Mouse (Mus musculus): Measurements from ENCODE around the gene Kalrn. TPM values are rescaled to one million over a fixed set of nuclear protein-coding genes. Genes with fewer than 3 reads are reported as not detected.

The Kalrn gene
- polyA plus RNA-seq, 1 experiment from 2014 or later: 33.2 TPM

DNA sequence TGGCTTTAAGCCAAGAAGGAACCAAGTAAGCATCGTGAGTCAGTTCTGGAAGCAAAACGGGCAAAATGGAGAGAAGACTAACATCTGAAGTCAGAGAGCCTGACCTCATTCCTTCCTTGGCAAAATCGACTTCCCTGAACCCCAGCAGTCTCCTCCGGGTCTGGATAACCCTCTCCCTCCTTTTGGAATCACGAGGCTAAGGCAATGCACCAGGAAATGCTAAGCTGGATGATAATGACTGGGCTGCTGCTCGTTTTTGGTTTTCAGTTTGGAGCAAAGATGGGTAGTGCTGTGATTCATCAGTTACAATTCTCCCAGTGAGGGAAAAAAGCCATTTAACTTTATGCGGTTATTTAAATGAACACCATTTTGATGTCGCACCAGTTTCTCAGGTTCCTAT, 344.0 kb downstream of the Kalrn start:
- Histone ChIP-seq H3K27me3 (no peaks in the 10 kb centered on the region), H3K4me2 (replicated peaks) (no peak overlapping the region), H3K9ac (no peak overlapping the region), H3K4me3 (no peak overlapping the region), H3K4me1 (peaks cover 7% of the 10 kb centered on the region; the same call in 1 of the 2 replicates), H3K27ac (no peak overlapping the region), H3K36me3 (peaks cover 27% of the 10 kb centered on the region), H3K9me3 (replicated peaks) (no peaks in the 10 kb centered on the region)
- no peak for ATAC-seq (ENCODE audit: low FRiP score)
- WGBS: 80% methylated on average over 8 of the region's 8 CpGs

DNA sequence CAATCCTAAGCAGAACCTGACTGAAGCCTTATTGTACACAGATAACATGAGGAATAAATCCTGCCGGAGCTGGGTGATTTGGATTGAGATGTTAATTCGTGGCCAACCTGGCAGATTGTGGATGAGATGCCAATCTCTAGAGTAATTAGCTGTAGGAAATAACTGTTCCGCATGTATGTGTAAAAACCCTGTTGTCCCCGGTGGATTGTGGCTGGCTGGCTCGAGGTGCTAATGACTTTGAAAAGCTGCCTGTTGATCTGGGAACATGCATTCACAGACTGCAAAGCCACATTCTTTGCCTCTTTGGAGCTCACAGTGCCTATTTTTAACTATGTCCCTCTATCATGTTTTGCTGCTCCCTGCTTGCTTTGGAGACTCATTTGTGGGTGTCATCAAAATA, 344.7 kb downstream of the Kalrn start:
- no peaks in the 10 kb centered on the region for H3K9me3 ChIP-seq (replicated peaks)
- WGBS: 55% methylated on average over 5 of the region's 5 CpGs
- H3K36me3 ChIP-seq: peaks cover 22% of the 10 kb centered on the region
- peaks cover 7% of the 10 kb centered on the region; the same call in 1 of the 2 replicates for H3K4me1 ChIP-seq
- H3K4me3 ChIP-seq: no peak overlapping the region
- no peak overlapping the region for H3K27ac ChIP-seq
- H3K4me2 ChIP-seq (replicated peaks): no peak overlapping the region
- H3K27me3 ChIP-seq: no peaks in the 10 kb centered on the region
- no peak overlapping the region for H3K9ac ChIP-seq
- ATAC-seq (ENCODE audit: low FRiP score): no peak

DNA sequence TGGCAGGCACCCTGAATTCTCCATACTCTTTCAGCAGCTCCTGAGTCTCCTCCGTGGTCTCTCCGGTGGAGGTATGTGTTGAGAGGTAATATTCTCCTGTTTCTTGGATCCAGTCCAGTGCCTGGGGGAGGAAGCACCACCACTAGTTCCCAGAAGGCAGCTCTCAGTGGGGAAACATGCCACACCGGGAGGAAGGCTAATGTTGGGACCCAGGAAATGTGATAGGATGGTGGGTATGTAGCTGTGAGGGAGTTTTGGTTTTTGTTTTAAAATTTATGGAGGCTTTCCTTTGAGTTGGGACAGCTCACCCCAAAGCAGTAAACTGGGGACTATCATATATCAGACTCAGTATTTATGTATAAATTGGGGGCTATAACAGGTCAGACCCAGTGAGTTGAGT, 361.2 kb downstream of the Kalrn start:
- Histone ChIP-seq H3K9ac (no peak overlapping the region), H3K27ac (no peak overlapping the region), H3K4me1 (no peaks in the 10 kb centered on the region), H3K9me3 (replicated peaks) (no peaks in the 10 kb centered on the region), H3K27me3 (no peaks in the 10 kb centered on the region), H3K4me2 (replicated peaks) (no peak overlapping the region), H3K4me3 (no peak overlapping the region), H3K36me3 (peaks cover 64% of the 10 kb centered on the region)
- ATAC-seq (ENCODE audit: low FRiP score): no peak
- WGBS: 83% methylated on average over 3 of the region's 3 CpGs

DNA sequence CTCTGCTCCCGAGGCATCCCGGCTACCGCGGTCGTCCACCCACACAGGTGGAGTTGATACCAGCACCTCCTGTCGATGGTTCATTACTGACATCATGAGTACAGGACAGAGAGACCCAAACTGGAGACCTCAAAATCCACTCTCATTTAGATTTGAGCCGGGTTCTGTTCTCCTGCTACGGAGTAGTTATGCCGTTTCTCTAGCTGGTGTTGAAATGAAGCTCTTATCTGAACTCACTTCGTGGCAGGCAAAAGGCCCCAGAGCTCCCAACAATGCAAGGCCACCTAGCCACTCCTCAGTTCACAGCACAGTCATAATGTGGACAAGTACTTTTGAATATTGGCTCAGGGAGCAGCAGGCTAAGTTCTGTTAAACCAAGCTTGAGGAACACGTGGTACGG, 362.1 kb downstream of the Kalrn start:
- H3K9ac ChIP-seq: no peak overlapping the region
- no peak for ATAC-seq (ENCODE audit: low FRiP score)
- no peaks in the 10 kb centered on the region for H3K27me3 ChIP-seq
- H3K9me3 ChIP-seq (replicated peaks): no peaks in the 10 kb centered on the region
- no peak overlapping the region for H3K4me3 ChIP-seq
- WGBS: 91% methylated on average over 12 of the region's 12 CpGs
- no peak overlapping the region for H3K27ac ChIP-seq
- no peak overlapping the region for H3K4me2 ChIP-seq (replicated peaks)
- peaks cover 60% of the 10 kb centered on the region for H3K36me3 ChIP-seq
- H3K4me1 ChIP-seq: no peaks in the 10 kb centered on the region

DNA sequence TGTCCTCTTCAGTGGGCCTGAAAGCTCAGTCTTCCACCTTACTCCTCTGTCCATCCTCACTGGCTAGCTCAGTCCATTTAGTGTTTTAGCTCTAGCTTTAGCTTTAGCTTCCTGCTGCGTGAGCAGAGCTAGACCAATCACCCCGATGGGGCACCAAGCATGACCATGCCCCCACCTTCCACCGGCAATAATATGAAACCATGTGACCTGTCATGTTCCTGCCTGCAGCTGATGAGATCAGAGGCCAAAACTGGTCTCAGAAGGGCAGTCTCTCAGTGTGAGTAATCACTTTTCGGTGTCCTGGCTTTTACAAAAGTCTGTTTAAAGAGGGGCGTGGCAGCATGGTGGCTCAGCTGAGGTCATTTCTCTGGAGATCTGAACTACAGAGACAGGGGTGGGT, 364.6 kb downstream of the Kalrn start:
- Histone ChIP-seq H3K4me2 (replicated peaks) (no peak overlapping the region), H3K27ac (no peak overlapping the region), H3K36me3 (peaks cover 62% of the 10 kb centered on the region), H3K9me3 (replicated peaks) (no peaks in the 10 kb centered on the region), H3K4me3 (no peak overlapping the region), H3K9ac (no peak overlapping the region), H3K4me1 (peaks cover 3% of the 10 kb centered on the region; the same call in 1 of the 2 replicates), H3K27me3 (no peaks in the 10 kb centered on the region)
- ATAC-seq (ENCODE audit: low FRiP score): no peak
- 55% methylated on average over 5 of the region's 5 CpGs for WGBS

DNA sequence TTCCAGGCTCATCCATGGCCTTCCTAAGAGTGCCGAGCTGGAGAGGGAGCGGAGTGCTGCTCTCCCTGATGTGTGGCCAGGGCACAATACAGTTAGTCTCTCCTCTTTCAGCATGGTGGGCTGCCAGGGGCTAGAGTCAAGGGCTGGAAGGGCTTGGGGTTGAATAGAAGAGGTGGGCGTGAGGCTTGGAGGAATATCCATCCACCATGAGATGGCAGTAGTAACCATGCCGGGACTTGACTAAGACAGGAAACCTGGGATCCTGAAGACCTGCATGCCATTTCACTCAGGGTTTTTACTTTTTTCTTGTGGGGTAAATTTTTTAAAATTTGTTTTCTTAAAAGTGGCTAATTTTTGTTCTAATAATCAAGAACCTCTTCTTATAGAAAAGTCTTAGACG, 365.4 kb downstream of the Kalrn start:
- H3K27ac ChIP-seq: no peak overlapping the region
- H3K9me3 ChIP-seq (replicated peaks): no peaks in the 10 kb centered on the region
- H3K9ac ChIP-seq: no peak overlapping the region
- no peak for ATAC-seq (ENCODE audit: low FRiP score)
- no peaks in the 10 kb centered on the region for H3K27me3 ChIP-seq
- H3K4me3 ChIP-seq: no peak overlapping the region
- WGBS: 92% methylated on average over 5 of the region's 5 CpGs
- H3K4me1 ChIP-seq: peaks cover 3% of the 10 kb centered on the region; the same call in 1 of the 2 replicates
- H3K36me3 ChIP-seq: peaks cover 64% of the 10 kb centered on the region
- H3K4me2 ChIP-seq (replicated peaks): no peak overlapping the region

DNA sequence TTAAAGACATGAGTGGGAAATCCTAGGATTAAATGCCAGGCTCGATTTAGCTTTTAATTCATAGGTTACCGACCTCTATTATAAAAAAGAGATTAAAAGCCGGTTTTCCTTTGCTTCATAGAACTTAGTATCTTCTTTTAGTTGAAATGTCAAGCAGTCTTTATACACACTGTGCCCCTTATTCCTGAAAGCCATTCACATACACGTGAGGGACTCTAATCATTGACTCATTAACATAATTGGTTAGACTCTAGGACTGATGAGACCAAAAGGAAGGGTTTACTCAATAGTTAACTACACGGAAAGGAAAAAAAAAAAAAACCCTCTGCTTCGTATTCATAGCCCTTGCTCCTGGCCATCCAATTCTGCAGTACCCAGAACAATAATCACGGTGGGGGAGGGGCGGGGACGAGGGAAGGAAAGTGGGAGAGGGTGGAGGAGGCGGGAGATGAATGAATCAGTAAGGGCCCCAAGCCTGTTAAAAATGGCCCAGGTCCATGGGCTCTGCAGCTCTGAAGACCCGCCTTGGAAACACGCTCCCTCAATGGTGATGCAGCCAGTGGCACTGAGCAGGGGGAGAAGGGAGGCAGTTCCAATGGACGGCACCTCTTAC, 368.7 kb downstream of the Kalrn start:
- H3K9ac ChIP-seq: no peak overlapping the region
- H3K4me2 ChIP-seq (replicated peaks): no peak overlapping the region
- no peak overlapping the region for H3K4me3 ChIP-seq
- ATAC-seq (ENCODE audit: low FRiP score): 0 out of 2 replicates have a peak, but pooled peaks have one; percentile 16
- peaks cover 3% of the 10 kb centered on the region; the same call in 1 of the 2 replicates for H3K4me1 ChIP-seq
- peaks cover 44% of the 10 kb centered on the region for H3K36me3 ChIP-seq
- no peaks in the 10 kb centered on the region for H3K9me3 ChIP-seq (replicated peaks)
- H3K27me3 ChIP-seq: no peaks in the 10 kb centered on the region
- WGBS: 65% methylated on average over 13 of the region's 13 CpGs
- no peak overlapping the region for H3K27ac ChIP-seq

DNA sequence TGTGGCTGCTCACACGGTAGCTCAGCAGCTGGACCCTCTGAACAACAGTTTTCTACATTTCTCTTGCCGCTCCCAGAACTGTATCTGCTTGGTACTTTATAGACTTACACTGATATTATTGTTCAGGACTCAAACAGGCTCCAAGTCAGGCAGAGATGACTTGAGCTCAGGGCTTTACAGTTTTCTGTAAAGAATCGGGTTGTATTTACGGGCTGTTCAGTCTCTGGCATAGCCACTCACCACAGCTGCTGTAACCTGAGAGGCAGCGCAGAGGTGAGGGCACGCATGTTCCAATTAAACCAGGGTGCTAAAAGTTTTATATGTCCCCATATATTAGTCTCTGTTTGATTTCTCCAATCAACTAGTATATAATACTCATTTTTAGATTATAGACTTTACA, 373.8 kb downstream of the Kalrn start:
- H3K4me2 ChIP-seq (replicated peaks): no peak overlapping the region
- no peak for ATAC-seq (ENCODE audit: low FRiP score)
- H3K27me3 ChIP-seq: no peaks in the 10 kb centered on the region
- H3K4me3 ChIP-seq: no peak overlapping the region
- 91% methylated on average over 6 of the region's 6 CpGs for WGBS
- H3K36me3 ChIP-seq: peaks cover 49% of the 10 kb centered on the region
- H3K9ac ChIP-seq: no peak overlapping the region
- H3K27ac ChIP-seq: no peak overlapping the region
- H3K4me1 ChIP-seq: peaks cover 6% of the 10 kb centered on the region; the same call in 1 of the 2 replicates
- no peaks in the 10 kb centered on the region for H3K9me3 ChIP-seq (replicated peaks)

DNA sequence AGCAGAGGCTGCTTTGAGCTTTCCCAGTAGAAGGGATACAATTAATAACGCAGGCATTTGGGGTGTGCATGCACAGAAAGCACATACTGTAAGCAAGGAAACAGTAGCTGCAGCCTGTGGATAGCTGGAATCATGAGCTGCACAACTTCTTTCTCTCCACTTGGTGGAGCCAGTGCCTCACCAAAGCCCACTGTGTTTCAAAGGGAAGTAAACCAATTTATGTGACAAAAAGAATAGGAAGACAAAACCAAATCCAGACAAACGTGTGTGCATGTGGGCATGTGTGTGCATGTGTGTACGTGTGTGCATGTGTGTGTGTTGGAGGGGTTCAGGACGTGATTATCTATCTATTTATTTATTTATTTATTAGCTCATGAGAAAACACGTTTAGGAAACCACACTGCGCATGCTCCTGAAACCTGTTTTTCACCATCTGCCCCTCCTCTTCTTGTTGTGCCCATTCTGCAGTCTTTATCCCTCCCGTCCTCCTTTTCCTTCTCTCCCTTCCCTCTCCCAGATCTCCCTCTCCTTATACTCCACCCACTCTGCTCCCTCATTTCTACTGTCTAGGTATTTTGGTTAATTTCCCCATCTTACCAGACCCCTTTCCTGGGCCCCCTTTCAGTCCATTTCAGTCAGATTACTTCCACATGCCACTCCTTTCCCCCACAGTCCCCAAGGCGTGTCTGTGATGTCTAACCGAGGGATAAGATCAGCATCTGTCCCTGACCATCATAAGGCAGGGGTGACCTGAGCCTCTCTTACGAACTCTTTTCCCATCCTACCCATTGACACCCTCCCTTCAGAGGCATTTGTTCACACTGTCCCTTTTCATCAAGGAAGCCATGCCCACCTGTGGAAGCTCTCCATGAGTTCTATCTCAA, 380.1 kb downstream of the Kalrn start:
- Histone ChIP-seq H3K4me2 (replicated peaks) (no peak overlapping the region), H3K4me3 (no peak overlapping the region), H3K27ac (no peak overlapping the region), H3K27me3 (no peaks in the 10 kb centered on the region), H3K9ac (no peak overlapping the region), H3K4me1 (peaks cover 5% of the 10 kb centered on the region; the same call in 1 of the 2 replicates), H3K36me3 (peaks cover 30% of the 10 kb centered on the region), H3K9me3 (replicated peaks) (no peaks in the 10 kb centered on the region)
- 51% methylated on average over 10 of the region's 10 CpGs for WGBS
- no peak for ATAC-seq (ENCODE audit: low FRiP score)

DNA sequence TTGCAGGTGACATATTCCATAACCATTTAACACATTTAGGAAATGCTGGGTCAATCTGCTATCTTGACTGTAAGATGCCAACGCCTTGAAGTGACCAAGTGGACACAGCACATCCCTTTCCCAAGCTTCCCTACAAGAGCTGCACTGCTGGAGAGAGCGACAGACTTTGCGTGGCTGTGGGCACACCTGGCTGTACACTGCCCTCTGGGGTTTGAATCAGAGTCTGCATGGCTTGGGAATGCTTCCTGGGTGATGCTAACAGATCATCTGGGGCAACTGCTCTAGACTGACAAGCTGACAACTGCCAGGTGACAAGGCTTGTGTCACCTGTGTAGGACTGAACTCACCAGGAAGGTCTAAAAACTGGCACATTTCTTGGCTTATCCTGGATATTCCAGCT, 388.6 kb downstream of the Kalrn start:
- Histone ChIP-seq H3K27me3 (no peaks in the 10 kb centered on the region), H3K36me3 (peaks cover 36% of the 10 kb centered on the region), H3K9ac (no peak overlapping the region), H3K27ac (no peak overlapping the region), H3K9me3 (replicated peaks) (no peaks in the 10 kb centered on the region), H3K4me2 (replicated peaks) (no peak overlapping the region), H3K4me3 (no peak overlapping the region), H3K4me1 (no peaks in the 10 kb centered on the region)
- WGBS: 78% methylated on average over 3 of the region's 3 CpGs
- no peak for ATAC-seq (ENCODE audit: low FRiP score)

DNA sequence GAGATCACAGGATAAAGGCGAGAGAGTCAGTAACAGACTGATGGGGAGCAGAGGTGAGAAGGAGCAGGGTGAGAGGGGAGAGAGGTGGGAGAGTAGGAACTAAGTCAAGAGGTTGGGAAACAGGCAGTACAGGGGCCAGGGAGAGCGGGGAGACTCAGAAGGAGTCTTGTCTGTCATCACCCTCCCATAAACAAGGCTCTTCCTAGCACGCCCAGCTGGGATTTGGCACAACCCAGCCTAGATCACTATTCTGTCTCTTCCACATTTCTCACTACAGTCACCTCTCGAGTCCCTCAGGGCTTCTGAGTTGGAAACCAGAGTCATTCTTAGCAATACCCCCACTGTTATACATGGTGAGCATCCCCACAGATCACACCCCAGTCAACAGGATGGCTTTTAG, 390.1 kb downstream of the Kalrn start:
- no peaks in the 10 kb centered on the region for H3K9me3 ChIP-seq (replicated peaks)
- H3K4me2 ChIP-seq (replicated peaks): no peak overlapping the region
- no peak overlapping the region for H3K4me3 ChIP-seq
- H3K36me3 ChIP-seq: peaks cover 41% of the 10 kb centered on the region
- H3K27ac ChIP-seq: no peak overlapping the region
- ATAC-seq (ENCODE audit: low FRiP score): no peak
- H3K9ac ChIP-seq: no peak overlapping the region
- WGBS: 77% methylated on average over 4 of the region's 4 CpGs
- no peaks in the 10 kb centered on the region for H3K27me3 ChIP-seq
- H3K4me1 ChIP-seq: no peaks in the 10 kb centered on the region

DNA sequence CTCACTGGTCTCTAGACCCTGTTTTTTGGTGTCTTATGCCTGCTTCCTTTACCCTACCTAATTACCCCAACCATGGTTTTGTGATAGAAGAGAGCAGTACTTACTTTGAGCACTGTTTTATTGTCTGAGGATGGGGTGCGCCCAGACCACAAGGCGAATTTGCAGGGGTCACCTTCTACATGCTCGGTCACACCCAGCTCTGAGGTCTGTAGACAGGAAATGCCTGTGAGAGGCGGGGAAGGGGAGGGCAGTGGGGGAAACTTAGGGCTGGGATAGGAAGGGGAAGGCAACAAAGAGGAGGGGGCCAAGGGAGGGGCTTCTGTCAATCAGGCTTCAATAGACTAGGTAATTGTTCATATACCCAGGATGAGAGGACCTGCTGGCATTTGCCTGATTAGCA, 397.7 kb downstream of the Kalrn start:
- no peak for ATAC-seq (ENCODE audit: low FRiP score)
- Histone ChIP-seq H3K4me2 (replicated peaks) (no peak overlapping the region), H3K4me3 (no peak overlapping the region), H3K9me3 (replicated peaks) (no peaks in the 10 kb centered on the region), H3K27me3 (no peaks in the 10 kb centered on the region), H3K4me1 (no peaks in the 10 kb centered on the region), H3K9ac (no peak overlapping the region), H3K36me3 (peaks cover 87% of the 10 kb centered on the region), H3K27ac (no peak overlapping the region)
- WGBS: 90% methylated on average over 4 of the region's 4 CpGs

All from hindbrain, embryonic 12.5 days (tissue).